Mouse (Mus musculus): ENCODE data around the gene Sgcg.

Sgcg gene

DNA sequence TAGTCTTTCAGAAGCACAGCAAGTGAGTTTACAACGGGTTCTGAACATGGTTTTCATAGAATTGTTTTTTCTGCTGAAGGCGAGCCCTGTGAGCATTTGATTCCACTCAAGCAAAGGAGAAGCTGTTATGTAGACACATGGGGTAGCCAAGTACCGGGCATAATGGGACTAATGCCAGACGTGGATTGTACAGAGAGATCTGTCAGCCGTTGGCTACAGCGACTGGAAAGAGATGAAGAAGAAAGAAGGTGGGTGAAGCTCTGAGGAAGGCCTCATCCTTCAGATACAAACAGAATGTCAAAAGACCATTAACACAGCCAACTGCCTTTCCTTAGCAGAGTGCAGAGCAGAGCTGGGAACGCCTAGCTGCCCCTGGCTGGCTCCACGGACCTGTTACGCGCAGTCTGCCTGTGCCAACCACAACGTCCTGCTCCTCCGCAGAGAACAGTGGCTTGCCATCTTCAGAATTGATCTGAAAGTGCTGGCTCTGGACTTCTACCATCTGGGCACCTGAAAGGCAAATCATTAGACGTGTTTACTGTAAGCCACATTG lies 26.2 kb downstream of the Sgcg start:
- DNase-seq, result no peak

DNA sequence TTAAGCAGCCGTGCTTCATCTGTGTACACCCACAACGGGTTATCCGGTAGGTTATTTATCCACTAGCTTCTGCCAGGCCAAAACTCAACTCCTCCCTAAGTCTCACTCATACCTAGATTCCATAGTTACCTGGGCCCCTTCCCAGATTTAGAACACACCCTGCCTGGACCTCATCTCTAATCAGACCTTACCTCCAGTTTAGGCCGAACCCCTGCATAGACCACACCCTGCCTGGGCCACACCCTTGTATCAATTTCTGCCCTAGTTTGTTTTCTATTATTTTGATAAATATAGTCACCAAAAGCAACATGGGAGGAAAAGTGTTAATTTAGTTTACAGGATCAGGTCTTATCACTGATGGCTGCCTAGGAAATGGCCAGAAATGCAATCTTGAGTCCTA lies 28.1 kb downstream of the Sgcg start:
- DNase-seq, result no peak

DNA sequence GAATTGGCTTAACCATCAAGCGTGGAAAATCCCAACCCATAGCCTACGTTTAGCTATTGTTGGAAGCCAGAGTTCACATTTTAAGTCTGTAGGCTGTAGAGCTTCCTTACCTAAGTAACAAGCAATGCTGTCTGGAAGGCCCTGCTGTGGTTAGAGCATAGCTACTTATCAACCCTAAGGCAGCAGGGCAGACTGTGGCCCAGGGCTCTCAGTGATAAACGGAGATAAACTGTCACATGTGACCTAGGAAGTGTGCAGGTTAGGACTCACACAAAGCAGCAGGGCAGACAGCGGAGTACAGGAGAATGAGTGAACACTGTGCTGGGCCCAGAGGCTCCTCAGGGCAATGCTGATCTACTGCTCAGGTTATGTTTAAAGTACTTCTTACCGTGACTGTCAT lies 28.5 kb downstream of the Sgcg start:
- no peak for DNase-seq

DNA sequence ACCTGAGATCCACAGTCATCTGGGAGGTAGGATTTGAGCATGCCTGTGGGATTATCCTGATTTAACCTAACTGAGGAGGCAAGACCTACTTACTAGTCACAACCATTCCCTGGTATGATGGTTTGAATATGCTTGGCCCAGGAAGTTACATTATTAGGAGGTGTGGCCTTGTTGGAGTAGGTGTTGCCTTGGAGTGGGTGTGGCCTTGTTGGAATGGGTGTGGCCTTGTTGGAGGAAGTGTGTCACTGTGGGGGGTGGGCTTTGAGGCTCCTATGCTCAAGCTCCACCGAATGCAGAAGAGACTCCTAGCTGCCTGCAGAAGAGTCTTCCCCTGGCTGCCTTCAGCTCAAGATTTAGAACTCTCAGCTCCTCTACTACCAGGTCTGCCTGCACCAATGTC lies 32.1 kb downstream of the Sgcg start:
- DNase-seq, result no peak

DNA sequence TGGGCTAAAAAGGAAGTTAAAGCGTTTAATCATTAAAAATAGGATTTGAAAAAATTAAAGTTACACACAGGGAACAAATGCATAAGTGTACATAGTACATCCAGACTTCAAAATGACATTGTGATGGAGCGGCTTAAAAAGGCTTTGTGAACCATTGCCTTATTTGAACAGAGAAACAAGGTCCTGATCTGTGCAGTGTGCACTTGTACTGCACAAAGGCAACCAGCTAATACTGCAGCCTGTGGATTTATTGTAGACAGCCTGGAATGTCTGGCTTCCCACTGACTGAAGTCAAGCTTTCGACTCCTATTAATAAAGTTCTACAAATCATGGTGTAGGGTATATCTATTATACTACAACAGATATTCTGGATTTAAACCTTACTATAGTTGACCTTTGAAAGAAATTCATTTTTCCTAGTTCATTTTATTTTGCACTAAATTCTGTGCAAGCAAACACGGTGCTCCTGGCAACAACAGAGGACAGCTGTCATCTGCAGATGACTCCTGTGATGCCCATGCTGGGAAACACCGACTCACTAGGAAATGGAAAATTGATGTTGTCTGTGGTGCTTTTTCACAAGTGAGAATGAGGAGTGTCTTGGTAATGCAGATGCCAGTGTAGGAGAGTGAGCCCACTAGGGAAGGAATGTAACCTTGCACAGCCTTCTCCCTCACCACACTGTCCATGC lies 33.8 kb downstream of the Sgcg start:
- DNase-seq, result no peak

DNA sequence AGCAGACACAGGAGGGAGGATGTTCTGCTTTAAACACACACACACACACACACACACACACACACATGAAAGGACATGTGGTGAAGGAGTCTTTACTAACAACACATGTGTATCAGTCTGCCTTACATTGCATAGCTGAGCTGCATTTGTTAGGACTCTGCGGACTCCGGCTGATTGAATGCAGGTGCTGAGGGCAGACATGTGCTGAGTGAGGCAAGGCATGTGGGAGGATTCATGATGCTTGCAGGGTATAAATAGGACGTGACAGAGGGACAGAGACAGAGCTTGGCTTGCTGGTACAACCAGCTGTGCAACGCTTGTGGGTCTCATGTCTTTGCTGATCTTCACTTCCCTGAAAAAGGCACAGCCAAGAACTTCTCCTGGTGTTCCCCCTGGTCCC lies 34.5 kb downstream of the Sgcg start:
- no peak for DNase-seq

DNA sequence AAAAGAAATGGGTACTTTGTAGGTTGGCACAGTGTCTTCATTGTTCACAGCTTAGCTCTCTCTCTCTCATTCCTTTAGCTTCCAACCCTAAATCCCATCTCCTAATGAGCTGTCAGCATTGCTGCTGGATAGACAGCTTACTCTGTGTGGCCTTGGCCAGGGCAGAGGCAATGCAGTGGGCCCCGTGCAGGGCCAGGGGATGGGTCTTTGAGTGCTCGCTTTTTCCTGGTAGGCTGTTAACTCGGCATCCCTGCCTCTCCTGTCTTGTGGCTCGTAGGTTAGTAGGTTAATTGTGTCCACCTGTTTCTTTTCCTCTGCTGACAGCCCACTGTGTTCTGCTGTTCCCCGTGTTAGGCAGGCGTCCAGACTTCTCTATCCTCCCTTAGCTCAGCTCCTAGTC lies 35.8 kb downstream of the Sgcg start:
- DNase-seq, result no peak

DNA sequence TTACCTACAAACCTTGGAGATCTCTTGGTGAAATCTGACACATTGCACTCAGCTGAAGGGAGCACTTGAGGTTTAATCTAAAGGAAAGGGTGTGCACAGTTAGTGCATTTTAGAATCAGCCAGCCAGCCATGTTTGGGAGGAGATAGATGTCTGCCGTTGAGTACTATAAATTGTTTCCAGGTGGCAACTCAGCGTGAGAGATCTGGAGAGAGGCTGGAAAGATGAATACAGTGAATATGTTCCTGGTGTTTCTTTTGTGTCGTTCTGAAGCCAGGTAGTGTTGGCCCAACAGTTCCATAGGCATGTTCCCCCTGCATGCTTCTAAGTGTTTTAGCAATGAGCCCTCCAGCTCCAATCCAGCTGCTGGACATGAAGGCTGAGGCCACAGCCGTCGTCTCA lies 37.1 kb downstream of the Sgcg start:
- no peak for DNase-seq

DNA sequence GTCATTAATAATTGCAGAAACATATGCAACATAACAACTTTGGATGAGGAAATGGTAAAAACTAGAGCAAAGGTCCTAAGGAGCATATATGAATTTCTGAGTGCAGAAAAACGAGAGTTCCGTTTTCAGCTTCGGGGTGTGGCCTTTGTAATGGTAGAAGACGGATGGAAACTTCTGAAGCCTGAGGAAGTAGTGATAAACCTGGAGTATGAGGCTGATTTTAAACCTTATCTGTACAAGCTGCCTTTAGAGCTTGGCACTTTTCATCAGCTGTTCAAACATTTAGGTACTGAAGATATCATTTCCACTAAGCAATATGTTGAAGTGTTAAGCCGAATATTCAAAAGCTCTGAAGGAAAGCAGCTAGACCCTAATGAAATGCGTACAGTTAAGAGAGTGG lies 46.5 kb downstream of the Sgcg start:
- DNase-seq, result no peak

DNA sequence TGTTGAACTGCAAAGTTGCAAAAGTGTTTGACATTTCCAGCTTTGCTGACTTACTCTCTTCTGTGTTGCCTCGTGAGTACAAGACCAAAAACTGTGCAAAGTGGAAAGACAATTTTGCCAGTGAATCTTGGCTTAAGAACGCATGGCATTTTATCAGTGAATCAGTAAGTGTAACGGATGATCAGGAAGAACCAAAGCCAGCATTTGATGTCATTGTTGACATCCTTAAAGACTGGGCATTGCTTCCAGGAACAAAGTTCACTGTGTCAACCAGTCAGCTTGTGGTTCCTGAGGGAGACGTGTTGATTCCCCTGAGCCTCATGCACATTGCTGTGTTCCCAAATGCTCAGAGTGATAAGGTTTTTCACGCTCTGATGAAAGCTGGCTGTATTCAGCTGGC lies 48.2 kb downstream of the Sgcg start:
- DNase-seq, result no peak

DNA sequence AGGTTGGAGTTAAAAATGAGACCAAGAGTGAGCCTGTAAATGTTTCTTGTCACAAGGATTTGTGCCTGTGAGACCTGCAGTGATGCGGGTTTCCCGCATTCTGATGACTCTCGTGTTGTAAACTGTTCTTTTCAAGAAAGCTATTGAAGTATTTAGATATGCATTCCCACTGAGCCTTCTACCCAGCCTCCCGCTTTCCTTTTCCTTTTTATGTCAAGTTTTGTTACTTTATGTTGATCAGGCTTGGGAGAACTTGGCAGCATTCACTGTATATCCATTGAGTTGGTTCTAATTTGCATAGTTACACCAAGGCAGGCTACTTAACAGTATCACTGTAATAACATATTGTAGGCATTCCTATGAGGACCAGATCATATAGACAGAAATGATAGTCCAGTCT lies 63.9 kb downstream of the Sgcg start:
- no peak for DNase-seq

DNA sequence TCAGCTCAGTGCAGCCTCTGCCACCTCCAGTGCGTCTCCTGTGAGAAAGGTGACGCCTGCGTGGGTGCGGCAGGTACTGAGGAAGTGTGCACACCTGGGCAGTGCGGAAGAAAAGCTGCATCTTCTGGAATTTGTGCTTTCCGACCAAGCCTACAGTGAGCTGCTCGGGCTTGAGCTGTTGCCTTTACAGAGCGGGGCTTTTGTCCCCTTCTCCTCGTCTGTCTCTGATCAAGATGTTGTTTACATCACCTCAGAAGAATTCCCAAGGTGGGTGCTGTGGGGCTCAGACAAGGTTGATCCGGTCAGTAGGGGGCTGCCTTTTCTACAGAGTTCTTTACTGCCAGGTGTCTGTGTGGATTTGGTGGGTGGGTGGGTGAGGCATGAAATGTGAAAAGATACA lies 66.0 kb downstream of the Sgcg start:
- DNase-seq, result no peak

DNA sequence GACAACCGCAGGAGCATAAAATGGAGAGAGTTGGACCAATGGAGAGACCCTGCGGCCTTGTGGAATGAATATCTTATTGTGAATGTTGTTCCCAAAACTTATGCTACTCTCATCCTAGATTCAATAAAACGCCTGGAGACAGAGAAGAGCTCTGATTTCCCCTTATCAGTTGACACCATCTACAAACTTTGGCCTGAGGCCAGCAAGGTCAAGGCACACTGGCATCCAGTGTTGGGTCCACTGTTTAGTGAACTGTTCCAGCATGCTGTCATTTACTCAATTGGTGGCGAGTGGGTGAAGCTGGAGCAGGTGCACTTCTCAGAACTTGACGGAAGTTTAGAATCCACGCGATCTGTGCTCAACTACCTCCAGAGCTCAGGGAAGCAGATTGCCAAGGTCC lies 66.4 kb downstream of the Sgcg start:
- no peak for DNase-seq

DNA sequence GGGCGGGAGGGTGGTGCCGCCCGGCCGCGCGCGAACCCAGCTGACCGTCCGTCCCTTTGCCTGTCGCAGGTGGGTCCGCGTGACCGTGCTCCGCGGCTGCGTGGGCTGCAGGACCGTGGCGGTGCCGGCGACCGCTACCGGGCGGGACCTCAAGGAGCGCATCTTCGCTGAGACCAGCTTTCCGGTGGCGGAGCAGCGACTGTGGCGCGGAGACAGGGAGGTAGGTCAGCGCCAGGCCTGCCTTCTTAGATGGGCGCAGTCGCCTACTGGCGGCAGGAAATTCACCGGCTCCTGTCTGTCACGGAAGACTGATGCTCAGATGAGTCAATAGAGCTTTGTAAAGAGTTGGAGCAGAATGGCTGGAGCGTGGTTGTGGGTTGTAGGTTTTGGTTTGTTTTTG lies 85.1 kb downstream of the Sgcg start:
- DNase-seq, result peak; percentile 51

DNA sequence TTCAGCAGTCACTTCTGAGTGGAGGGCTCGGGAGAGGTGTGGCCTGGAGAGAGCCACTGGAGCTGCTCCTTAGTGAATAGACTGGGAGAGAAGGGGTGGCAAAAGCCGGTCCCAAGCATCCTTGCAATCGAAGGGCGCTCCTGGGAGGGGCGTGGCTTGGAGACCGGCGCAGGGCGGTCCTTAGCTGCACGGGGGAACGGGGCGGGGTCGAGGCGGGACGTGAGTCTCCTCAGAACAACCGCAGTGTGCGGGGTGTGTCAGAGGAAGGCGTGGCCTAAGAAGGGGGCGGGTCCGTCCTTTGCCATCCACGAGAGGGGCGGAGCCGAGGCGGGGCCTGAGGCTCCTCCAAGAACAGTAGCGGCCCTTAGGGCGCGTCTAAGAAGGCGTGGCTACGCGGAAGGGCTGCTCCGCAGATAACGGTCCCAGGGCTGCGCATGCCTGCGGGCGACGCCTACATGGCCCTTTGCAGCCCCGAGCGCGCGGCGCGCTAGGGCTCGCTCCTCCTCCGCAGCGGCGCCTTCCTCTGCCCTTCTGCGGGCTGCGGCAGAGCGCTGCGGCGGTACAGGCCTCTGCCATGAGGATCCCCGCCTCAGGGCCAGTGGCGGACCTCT lies 85.6 kb downstream of the Sgcg start:
- DNase-seq, result peak; percentile 96

DNA sequence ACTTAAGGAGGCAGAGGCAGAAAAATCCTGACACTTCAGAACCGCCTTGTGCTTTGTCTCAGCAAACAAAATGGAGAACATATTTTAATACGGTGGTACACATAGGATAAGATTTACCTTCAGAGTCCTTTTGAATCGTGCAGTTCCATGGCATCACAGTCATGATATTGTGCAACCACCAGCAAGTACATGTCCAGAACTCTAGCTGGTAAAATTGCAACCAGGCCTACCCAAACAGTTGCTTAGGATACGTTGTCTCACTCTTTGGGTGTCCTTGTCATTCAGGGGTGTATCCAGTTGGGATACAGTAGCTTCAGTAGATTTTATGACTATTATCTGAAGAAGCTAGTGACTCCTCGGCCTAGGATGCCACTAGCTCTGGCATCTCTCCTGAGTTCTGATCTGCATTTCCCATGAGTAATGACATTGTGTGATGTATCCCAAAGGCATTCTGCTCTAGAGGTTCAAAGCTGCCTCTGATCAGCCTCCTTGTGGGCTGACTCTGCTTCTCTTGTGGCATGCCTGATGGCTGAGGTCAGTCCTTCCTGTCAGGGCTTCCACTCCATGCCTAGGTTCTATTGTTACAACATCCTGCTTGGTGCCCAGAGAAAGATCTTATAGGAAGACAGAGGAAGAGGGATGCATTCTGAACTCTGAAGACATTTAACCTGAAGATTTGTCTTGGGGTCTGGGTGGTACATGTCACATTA lies 86.9 kb downstream of the Sgcg start:
- DNase-seq, result no peak

Data from right cerebral cortex, postnatal 14 days (tissue).